ENCODE assay signal across 14 mouse cellular contexts in genomic region chr15:78863852-78864253, GRCm38 (mm10). TPM values are rescaled to one million over a fixed set of nuclear protein-coding genes. Genes with fewer than 3 reads are reported as not detected.
DNase-seq lines count a peak whose midpoint lies in the region; ATAC-seq and TF ChIP-seq lines count a peak whose summit lies in the region.
"Had no signal": no experiment of that assay in that cellular context is flagged by ENCODE, and none has a peak within 500 bp of the region (broad histone marks: within the 10 kb centered on the region; RNA-seq: fewer than 3 reads in every experiment).

No protein-coding gene starts in this region.

- in situ Hi-C loops in ES-E14 (cut with MboI; ENCODE audit: low sequenced_read_pairs in 2 of 2, unreplicated experiment in 2 of 2), result no loop called here

- DNase-seq in kidney, adult 18-20 months, result peak; percentile 16
- DNase-seq in kidney, adult 2 months, result no peak
- DNase-seq in ES-E14 (ENCODE audit: low read depth, low spot score), result no peak
- DNase-seq in limb, embryonic 10.5 days (ENCODE audit: low spot score), result no peak
- no peak for DNase-seq in frontal cortex, adult 2 months (ENCODE audit: extremely low spot score in 1 of 2, low spot score in 1 of 2)
- no peak for DNase-seq in heart, postnatal 25 days (ENCODE audit: low spot score)
- no peak for DNase-seq in T-cell, adult 2 months (ENCODE audit: low spot score)
- DNase-seq: adrenal gland, postnatal 25 days; cerebellum, postnatal 36 days had no signal

- ATAC-seq in stomach, embryonic 15.5 days (ENCODE audit: insufficient read depth, low FRiP score, low read depth), result no peak
- ATAC-seq: CD4-positive, CD25-positive, alpha-beta regulatory T cell, adult 4 months had no signal

- H3K27ac ChIP-seq in kidney, adult 2 months (ENCODE audit: insufficient read depth, low read depth, low read length), result no peak overlapping the region
- H3K27ac ChIP-seq in ES-E14 (ENCODE audit: insufficient read depth, low read depth, low read length, poor library complexity, severe bottlenecking), result peak overlapping the region; percentile 38; the same call in 1 of the 2 replicates
- peak overlapping the region; percentile 61 for H3K27ac ChIP-seq in limb, embryonic 10.5 days
- H3K27ac ChIP-seq in stomach, embryonic 15.5 days, result peak overlapping the region; percentile 22; the same call in 1 of the 2 replicates
- H3K27ac ChIP-seq: layer of hippocampus, adult 2 months; liver, embryonic 14.5 days had no signal

- no peaks in the 10 kb centered on the region for H3K27me3 ChIP-seq in kidney, adult 2 months (replicated peaks; ENCODE audit: control insufficient read depth, insufficient read depth, low read length)
- H3K27me3 ChIP-seq in limb, embryonic 10.5 days (ENCODE audit: low read depth, poor library complexity, severe bottlenecking), result no peaks in the 10 kb centered on the region; the same call in 1 of the 2 replicates
- H3K27me3 ChIP-seq in stomach, embryonic 15.5 days (replicated peaks), result no peaks in the 10 kb centered on the region

- H3K4me2 ChIP-seq in stomach, embryonic 15.5 days, result no peak overlapping the region

- no peak for TF ChIP-seq POLR2A in kidney, adult 2 months (IDR thresholded peaks at IDR 0.05; ENCODE audit: low read depth, low read length)

- intact Hi-C loops in heart, postnatal 25 days (cut with DNase I), result no loop called here

- WGBS in kidney, adult 2 months, result 58% methylated on average over 13 of the region's 13 CpGs
- 45% methylated on average over 13 of the region's 13 CpGs for WGBS in limb, embryonic 10.5 days
- 52% methylated on average over 13 of the region's 13 CpGs for WGBS in stomach, embryonic 15.5 days

- H3K9ac ChIP-seq in ES-E14 (ENCODE audit: insufficient read depth, low read depth, low read length, poor library complexity, severe bottlenecking), result no peak overlapping the region
- H3K9ac ChIP-seq in stomach, embryonic 15.5 days, result no peak overlapping the region
- H3K9ac ChIP-seq: liver, embryonic 14.5 days had no signal

- H3K9me3 ChIP-seq in ES-E14 (ENCODE audit: control insufficient read depth, insufficient read depth, low read depth, low read length), result no peaks in the 10 kb centered on the region
- no peaks in the 10 kb centered on the region for H3K9me3 ChIP-seq in limb, embryonic 10.5 days (replicated peaks)
- H3K9me3 ChIP-seq in stomach, embryonic 15.5 days, result no peaks in the 10 kb centered on the region

- H3K36me3 ChIP-seq in kidney, adult 2 months (ENCODE audit: control insufficient read depth, insufficient read depth, low read length), result no peaks in the 10 kb centered on the region
- H3K36me3 ChIP-seq in ES-E14 (ENCODE audit: control insufficient read depth, insufficient read depth, low read length, poor library complexity, severe bottlenecking), result no peaks in the 10 kb centered on the region
- H3K36me3 ChIP-seq in limb, embryonic 10.5 days, result no peaks in the 10 kb centered on the region
- H3K36me3 ChIP-seq in stomach, embryonic 15.5 days, result no peaks in the 10 kb centered on the region

- no peak overlapping the region for H3K4me3 ChIP-seq in kidney, adult 2 months (ENCODE audit: insufficient read depth, low read depth, low read length)
- peak overlapping the region; percentile 5 to 24; a peak in 2 of 4 replicates for H3K4me3 ChIP-seq in ES-E14 (ENCODE audit: insufficient read depth in 1 of 2, low read depth in 1 of 2, low read length in 2 of 2, poor library complexity in 1 of 2, severe bottlenecking in 1 of 2)
- H3K4me3 ChIP-seq in limb, embryonic 10.5 days, result no peak overlapping the region
- H3K4me3 ChIP-seq in stomach, embryonic 15.5 days (replicated peaks), result no peak overlapping the region
- H3K4me3 ChIP-seq: layer of hippocampus, adult 2 months had no signal

- TF ChIP-seq CTCF in kidney, adult 2 months (conservative IDR thresholded peaks at IDR 0.05; ENCODE audit: insufficient read depth, insufficient read length, low read depth, low read length), result no peak

- peaks cover 6% of the 10 kb centered on the region; the same call in 1 of the 2 replicates for H3K4me1 ChIP-seq in kidney, adult 2 months (ENCODE audit: control insufficient read depth, insufficient read depth, low read length)
- H3K4me1 ChIP-seq in ES-E14 (ENCODE audit: control insufficient read depth in 2 of 2, insufficient read depth in 2 of 2, low read length in 2 of 2, poor library complexity in 1 of 2), result peaks cover 2 to 20% of the 10 kb centered on the region in 2 experiments; a peak in 3 of 4 replicates
- H3K4me1 ChIP-seq in limb, embryonic 10.5 days, result peaks cover 37% of the 10 kb centered on the region
- peaks cover 19% of the 10 kb centered on the region for H3K4me1 ChIP-seq in stomach, embryonic 15.5 days

TF ChIP-seq in ES-E14, 5 proteins besides CTCF, POLR2A, EP300 and RAD21:
- no peak for TF ChIP-seq HCFC1 (IDR thresholded peaks at IDR 0.05; ENCODE audit: borderline replicate concordance, insufficient read depth, low read length)
- TF ChIP-seq MAFK (IDR thresholded peaks at IDR 0.05; ENCODE audit: insufficient read depth, low read depth, low read length), result no peak
- TF ChIP-seq CHD2 (IDR thresholded peaks at IDR 0.05; ENCODE audit: low read depth, low read length), result no peak
- no peak for TF ChIP-seq ZC3H11A (IDR thresholded peaks at IDR 0.05; ENCODE audit: borderline replicate concordance, low read depth, low read length)
- TF ChIP-seq ZNF384 (IDR thresholded peaks at IDR 0.05; ENCODE audit: low read depth, low read length), result no peak

RNA-seq across cellular contexts. Expression of gene Lgals2, which starts 8.5 kb away (rescaled TPM):
- 0.24 and 0.25 TPM in 2 replicates for polyA plus RNA-seq in kidney, adult 2 months (2012; rRNA removed)
- total RNA-seq in ES-E14 (2012; rRNA removed), result 4.2 TPM in 1 of 2 replicates, not detected in the other
- polyA plus RNA-seq in limb, embryonic 10.5 days (2016; fragmentation: Nextera tagmentation; extraction: Ambion mirVana), result not detected in 2 replicates
- 210 and 299 TPM in 2 replicates for polyA plus RNA-seq in stomach, embryonic 15.5 days (2015; fragmentation: Nextera tagmentation; extraction: Ambion mirVana)
- 0.74 and 2.0 TPM in 2 replicates for polyA plus RNA-seq in frontal cortex, adult 2 months (2012; rRNA removed)
- under 1 TPM; 0.62 to 0.64 TPM for total RNA-seq in heart, postnatal 25 days (2021)
- total RNA-seq: adrenal gland, postnatal 25 days; layer of hippocampus, adult 2 months had no signal
- polyA plus RNA-seq: CD4-positive, CD25-positive, alpha-beta regulatory T cell, adult 4 months; neural tube, embryonic 14.5 days had no signal

RNA-seq across cellular contexts. Expression of gene Gga1, which starts 13.1 kb away (rescaled TPM):
- 56.5 and 68.1 TPM in 2 replicates for polyA plus RNA-seq in kidney, adult 2 months (2012; rRNA removed)
- total RNA-seq in ES-E14 (2012; rRNA removed), result 18.4 and 23.3 TPM in 2 replicates
- 49.9 and 56.5 TPM in 2 replicates for polyA plus RNA-seq in limb, embryonic 10.5 days (2016; fragmentation: Nextera tagmentation; extraction: Ambion mirVana)
- 47.1 TPM in 2 replicates for polyA plus RNA-seq in stomach, embryonic 15.5 days (2015; fragmentation: Nextera tagmentation; extraction: Ambion mirVana)
- polyA plus RNA-seq in frontal cortex, adult 2 months (2012; rRNA removed), result 69.5 and 70.8 TPM in 2 replicates
- total RNA-seq in heart, postnatal 25 days (2021), result 10 to 100 TPM; 41.6 to 43.8 TPM

RNA-seq across cellular contexts. Expression of gene Cdc42ep1, which starts 21.4 kb away (rescaled TPM):
- polyA plus RNA-seq in kidney, adult 2 months (2012; rRNA removed), result 59.2 and 66.7 TPM in 2 replicates
- total RNA-seq in ES-E14 (2012; rRNA removed), result 4.7 and 8.3 TPM in 2 replicates
- 18.8 and 22.0 TPM in 2 replicates for polyA plus RNA-seq in limb, embryonic 10.5 days (2016; fragmentation: Nextera tagmentation; extraction: Ambion mirVana)
- polyA plus RNA-seq in stomach, embryonic 15.5 days (2015; fragmentation: Nextera tagmentation; extraction: Ambion mirVana), result 54.1 and 62.1 TPM in 2 replicates
- 18.5 and 20.1 TPM in 2 replicates for polyA plus RNA-seq in frontal cortex, adult 2 months (2012; rRNA removed)
- total RNA-seq in heart, postnatal 25 days (2021), result 10 to 100 TPM; 34.1 to 41.0 TPM
- polyA plus RNA-seq: CD4-positive, CD25-positive, alpha-beta regulatory T cell, adult 4 months had no signal

RNA-seq across cellular contexts. Expression of gene Gm49510, which starts 35.6 kb away (rescaled TPM):
- 0.03 TPM in 1 of 2 replicates, not detected in the other for polyA plus RNA-seq in kidney, adult 2 months (2012; rRNA removed)
- 0.11 TPM in 1 of 2 replicates, not detected in the other for total RNA-seq in ES-E14 (2012; rRNA removed)
- polyA plus RNA-seq in limb, embryonic 10.5 days (2016; fragmentation: Nextera tagmentation; extraction: Ambion mirVana), result 0.13 and 0.51 TPM in 2 replicates
- 0.42 and 0.52 TPM in 2 replicates for polyA plus RNA-seq in stomach, embryonic 15.5 days (2015; fragmentation: Nextera tagmentation; extraction: Ambion mirVana)
- polyA plus RNA-seq in frontal cortex, adult 2 months (2012; rRNA removed), result 0.24 TPM in 1 of 2 replicates, not detected in the other
- total RNA-seq in heart, postnatal 25 days (2021), result under 1 TPM in 1 of 2 experiments, not detected in 1; 0.18 TPM
- total RNA-seq: adrenal gland, postnatal 25 days had no signal
- polyA plus RNA-seq: CD4-positive, CD25-positive, alpha-beta regulatory T cell, adult 4 months had no signal

RNA-seq across cellular contexts. Expression of gene Sh3bp1, which starts 35.7 kb away (rescaled TPM):
- 26.2 and 30.0 TPM in 2 replicates for polyA plus RNA-seq in kidney, adult 2 months (2012; rRNA removed)
- 10.5 and 17.3 TPM in 2 replicates for total RNA-seq in ES-E14 (2012; rRNA removed)
- 51.1 and 51.2 TPM in 2 replicates for polyA plus RNA-seq in limb, embryonic 10.5 days (2016; fragmentation: Nextera tagmentation; extraction: Ambion mirVana)
- 34.8 and 36.9 TPM in 2 replicates for polyA plus RNA-seq in stomach, embryonic 15.5 days (2015; fragmentation: Nextera tagmentation; extraction: Ambion mirVana)
- polyA plus RNA-seq in frontal cortex, adult 2 months (2012; rRNA removed), result 27.2 and 29.0 TPM in 2 replicates
- total RNA-seq in heart, postnatal 25 days (2021), result 1 to 10 TPM; 4.1 to 4.8 TPM

Comparison
In these comparisons a context has a peak if more than half of its experiments do, and no peak if none do; other contexts are left out.
1. H3K4me3 ChIP-seq: peak in ES-E14 (2 of 2); none in kidney, adult 2 months (single experiment), limb, embryonic 10.5 days (single experiment) and stomach, embryonic 15.5 days (single experiment).
2. RNA of gene Lgals2, which starts 8.5 kb away (polyA plus RNA-seq): 210 to 299 TPM in stomach, embryonic 15.5 days; 0.74 to 2.0 TPM in frontal cortex, adult 2 months, 0.24 to 0.25 TPM in kidney, adult 2 months and not detected in limb, embryonic 10.5 days; every median in the first group is over 10 times any median in the second.